23 mouse cellular contexts compared by ENCODE assay signal in the genomic region with DNA sequence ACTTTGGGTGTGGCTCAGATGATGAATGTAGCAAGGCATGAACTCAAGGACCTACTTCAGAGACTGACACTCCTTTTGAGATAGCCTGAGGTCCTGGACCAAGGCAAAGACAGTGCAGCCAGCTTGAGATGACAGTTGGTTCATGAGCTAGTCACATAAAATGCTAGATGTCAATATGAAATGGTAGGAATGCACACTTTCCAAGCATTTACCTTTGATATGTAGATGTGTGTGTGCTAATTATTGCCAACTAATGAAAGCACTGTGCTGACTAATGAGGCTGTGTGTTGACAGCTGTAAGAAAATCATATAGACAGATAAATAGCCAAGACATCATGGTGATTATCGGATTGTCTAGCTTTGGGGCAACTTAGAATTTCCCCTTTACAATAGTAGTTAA. TPM values are rescaled to one million over a fixed set of nuclear protein-coding genes. Genes with fewer than 3 reads are reported as not detected.
DNase-seq lines count a peak whose midpoint lies in the region; ATAC-seq and TF ChIP-seq lines count a peak whose summit lies in the region.
"Had no signal": no experiment of that assay in that cellular context is flagged by ENCODE, and none has a peak within 500 bp of the region (broad histone marks: within the 10 kb centered on the region; RNA-seq: fewer than 3 reads in every experiment).

No protein-coding gene starts in this region.

- H3K4me2 ChIP-seq in forebrain, embryonic 14.5 days (ENCODE audit: low read length), result no peak overlapping the region
- no peak overlapping the region for H3K4me2 ChIP-seq in forebrain, embryonic 16.5 days (ENCODE audit: low read length)
- no peak overlapping the region for H3K4me2 ChIP-seq in forebrain, postnatal 0 days (ENCODE audit: low read depth)
- H3K4me2 ChIP-seq: embryonic facial prominence, embryonic 13.5 days; embryonic facial prominence, embryonic 15.5 days had no signal

- no peak overlapping the region for H3K9ac ChIP-seq in forebrain, embryonic 14.5 days (ENCODE audit: low read length)
- H3K9ac ChIP-seq in forebrain, embryonic 16.5 days (replicated peaks; ENCODE audit: low read depth, low read length), result no peak overlapping the region
- H3K9ac ChIP-seq in forebrain, postnatal 0 days, result no peak overlapping the region
- H3K9ac ChIP-seq: embryonic facial prominence, embryonic 13.5 days; embryonic facial prominence, embryonic 15.5 days had no signal

- H3K9me3 ChIP-seq in forebrain, embryonic 14.5 days (replicated peaks; ENCODE audit: control insufficient read depth, low read length), result no peaks in the 10 kb centered on the region
- H3K9me3 ChIP-seq in forebrain, embryonic 10.5 days, result no peaks in the 10 kb centered on the region
- H3K9me3 ChIP-seq in forebrain, embryonic 16.5 days (ENCODE audit: control insufficient read depth, low read length), result no peaks in the 10 kb centered on the region
- H3K9me3 ChIP-seq in forebrain, postnatal 0 days (ENCODE audit: low read length), result no peaks in the 10 kb centered on the region
- H3K9me3 ChIP-seq: embryonic facial prominence, embryonic 13.5 days; embryonic facial prominence, embryonic 15.5 days had no signal

- H3K4me1 ChIP-seq in forebrain, embryonic 14.5 days (ENCODE audit: control insufficient read depth, insufficient read depth, low read length), result no peaks in the 10 kb centered on the region
- H3K4me1 ChIP-seq in forebrain, embryonic 10.5 days, result peaks cover 5% of the 10 kb centered on the region; the same call in 1 of the 2 replicates
- no peaks in the 10 kb centered on the region for H3K4me1 ChIP-seq in forebrain, embryonic 16.5 days (replicated peaks; ENCODE audit: control insufficient read depth, insufficient read depth, low read length)
- no peaks in the 10 kb centered on the region for H3K4me1 ChIP-seq in forebrain, postnatal 0 days (ENCODE audit: insufficient read depth)
- H3K4me1 ChIP-seq: embryonic facial prominence, embryonic 13.5 days; embryonic facial prominence, embryonic 15.5 days had no signal

- no peaks in the 10 kb centered on the region for H3K27me3 ChIP-seq in forebrain, embryonic 14.5 days (replicated peaks; ENCODE audit: control insufficient read depth, insufficient read depth, low read length)
- no peaks in the 10 kb centered on the region for H3K27me3 ChIP-seq in forebrain, embryonic 10.5 days (ENCODE audit: poor library complexity, severe bottlenecking)
- no peaks in the 10 kb centered on the region for H3K27me3 ChIP-seq in forebrain, embryonic 16.5 days (replicated peaks; ENCODE audit: control insufficient read depth, insufficient read depth, low read length)
- H3K27me3 ChIP-seq in forebrain, postnatal 0 days (ENCODE audit: insufficient read depth, low read length), result no peaks in the 10 kb centered on the region
- H3K27me3 ChIP-seq: embryonic facial prominence, embryonic 13.5 days; embryonic facial prominence, embryonic 15.5 days had no signal

- no peaks in the 10 kb centered on the region for H3K36me3 ChIP-seq in forebrain, embryonic 14.5 days (ENCODE audit: control insufficient read depth, insufficient read depth, low read length)
- H3K36me3 ChIP-seq in forebrain, embryonic 10.5 days (replicated peaks), result no peaks in the 10 kb centered on the region
- no peaks in the 10 kb centered on the region for H3K36me3 ChIP-seq in forebrain, embryonic 16.5 days (ENCODE audit: control insufficient read depth, insufficient read depth)
- no peaks in the 10 kb centered on the region for H3K36me3 ChIP-seq in forebrain, postnatal 0 days (ENCODE audit: insufficient read depth)
- H3K36me3 ChIP-seq: embryonic facial prominence, embryonic 13.5 days; embryonic facial prominence, embryonic 15.5 days had no signal

- ATAC-seq in forebrain, embryonic 14.5 days, result peak; percentile 50
- peak; percentile 50 for ATAC-seq in forebrain, embryonic 16.5 days
- no peak for ATAC-seq in forebrain, postnatal 0 days

- H3K4me3 ChIP-seq in forebrain, embryonic 14.5 days (ENCODE audit: low read depth, low read length), result no peak overlapping the region
- H3K4me3 ChIP-seq in forebrain, embryonic 10.5 days, result no peak overlapping the region
- no peak overlapping the region for H3K4me3 ChIP-seq in forebrain, embryonic 16.5 days (replicated peaks; ENCODE audit: low read length)
- no peak overlapping the region for H3K4me3 ChIP-seq in forebrain, postnatal 0 days (ENCODE audit: low read depth, low read length)
- H3K4me3 ChIP-seq: embryonic facial prominence, embryonic 13.5 days; embryonic facial prominence, embryonic 15.5 days; erythroblast, embryonic 14.5 days had no signal

- no peak for TF ChIP-seq CTCF in forebrain, postnatal 0 days (IDR thresholded peaks at IDR 0.05; ENCODE audit: low read depth)
- TF ChIP-seq CTCF in brain, embryonic 14.5 days (IDR thresholded peaks at IDR 0.05; ENCODE audit: borderline replicate concordance, extremely low read depth, insufficient read depth, insufficient read length), result no peak

- peak; percentile 23 for DNase-seq in forebrain, embryonic 14.5 days (ENCODE audit: low spot score)
- DNase-seq in forebrain, embryonic 10.5 days (ENCODE audit: extremely low spot score, low spot score), result no peak
- DNase-seq in forebrain, postnatal 0 days, result no peak
- DNase-seq in brain, embryonic 14.5 days (ENCODE audit: low read depth), result peak; percentile 54
- no peak for DNase-seq in adrenal gland, postnatal 25 days
- DNase-seq: adrenal gland, adult 2 months; adrenal gland, postnatal 10 days; adrenal gland, postnatal 36 days; cerebellum, adult 11 months; cerebellum, adult 18-20 months; cerebellum, adult 8-10 months; cerebellum, adult 9-11 months; cerebellum, postnatal 14 days; cerebellum, postnatal 36 days; embryo, embryonic 11 days had no signal

- 51% methylated on average over 1 of the region's 1 CpGs for WGBS in forebrain, embryonic 14.5 days
- 89% methylated on average over 1 of the region's 1 CpGs for WGBS in forebrain, embryonic 10.5 days
- 42% methylated on average over 1 of the region's 1 CpGs for WGBS in forebrain, embryonic 16.5 days
- 32% methylated on average over 1 of the region's 1 CpGs for WGBS in forebrain, postnatal 0 days

- H3K27ac ChIP-seq in forebrain, embryonic 14.5 days (ENCODE audit: low read depth, low read length), result no peak overlapping the region
- H3K27ac ChIP-seq in forebrain, embryonic 10.5 days, result no peak overlapping the region
- H3K27ac ChIP-seq in forebrain, embryonic 16.5 days (ENCODE audit: low read length), result no peak overlapping the region
- H3K27ac ChIP-seq in forebrain, postnatal 0 days (ENCODE audit: low read depth, low read length), result no peak overlapping the region
- H3K27ac ChIP-seq: embryonic facial prominence, embryonic 13.5 days; embryonic facial prominence, embryonic 15.5 days had no signal

- TF ChIP-seq POLR2A in brain, embryonic 14.5 days (IDR thresholded peaks at IDR 0.05; ENCODE audit: borderline replicate concordance, extremely low read depth, insufficient read depth, insufficient read length, poor library complexity, severe bottlenecking), result no peak

RNA-seq across cellular contexts. Expression of a gene that starts 0.9 kb away (rescaled TPM):
- 1.4 and 3.0 TPM in 2 replicates for polyA plus RNA-seq in forebrain, embryonic 14.5 days (2014; fragmentation: Nextera tagmentation; extraction: Ambion mirVana)
- polyA plus RNA-seq in forebrain, embryonic 10.5 days (2016; fragmentation: Nextera tagmentation; extraction: Ambion mirVana), result 0.04 and 0.10 TPM in 2 replicates
- polyA plus RNA-seq in forebrain, embryonic 16.5 days (2015; fragmentation: Nextera tagmentation; extraction: Ambion mirVana), result 2.1 and 3.8 TPM in 2 replicates
- total RNA-seq in forebrain, postnatal 0 days (2014; rRNA removed), result 8.8 and 9.1 TPM in 2 replicates
- 3.5 and 4.4 TPM in 2 replicates for polyA plus RNA-seq in forebrain, postnatal 0 days (2015; fragmentation: Nextera tagmentation; extraction: Ambion mirVana)
- polyA plus RNA-seq in brain, embryonic 14.5 days (2012; rRNA removed), result 1.0 and 1.6 TPM in 2 replicates
- total RNA-seq in adrenal gland, postnatal 25 days (2021), result 9.9 and 12.2 TPM in 2 replicates
- total RNA-seq: common myeloid progenitor, adult 5-6 weeks; ES-E14; MEL had no signal
- polyA plus RNA-seq: C2C12 had no signal

RNA-seq across cellular contexts. Expression of a gene that starts 21.2 kb away (rescaled TPM):
- 3.4 and 5.8 TPM in 2 replicates for polyA plus RNA-seq in forebrain, embryonic 14.5 days (2014; fragmentation: Nextera tagmentation; extraction: Ambion mirVana)
- 3.5 and 4.2 TPM in 2 replicates for polyA plus RNA-seq in forebrain, embryonic 10.5 days (2016; fragmentation: Nextera tagmentation; extraction: Ambion mirVana)
- polyA plus RNA-seq in forebrain, embryonic 16.5 days (2015; fragmentation: Nextera tagmentation; extraction: Ambion mirVana), result 3.7 and 6.0 TPM in 2 replicates
- 10.6 and 15.7 TPM in 2 replicates for total RNA-seq in forebrain, postnatal 0 days (2014; rRNA removed)
- polyA plus RNA-seq in forebrain, postnatal 0 days (2015; fragmentation: Nextera tagmentation; extraction: Ambion mirVana), result 4.9 and 7.3 TPM in 2 replicates
- 3.1 and 7.3 TPM in 2 replicates for polyA plus RNA-seq in brain, embryonic 14.5 days (2012; rRNA removed)
- total RNA-seq in adrenal gland, postnatal 25 days (2021), result 17.5 and 20.5 TPM in 2 replicates
- total RNA-seq: MEL had no signal
- polyA plus RNA-seq: C2C12; erythroblast, embryonic 14.5 days had no signal

RNA-seq across cellular contexts. Expression of a gene that starts 51.7 kb away (rescaled TPM):
- 36.7 and 39.5 TPM in 2 replicates for polyA plus RNA-seq in forebrain, embryonic 14.5 days (2014; fragmentation: Nextera tagmentation; extraction: Ambion mirVana)
- 39.1 and 39.8 TPM in 2 replicates for polyA plus RNA-seq in forebrain, embryonic 10.5 days (2016; fragmentation: Nextera tagmentation; extraction: Ambion mirVana)
- 34.2 and 39.8 TPM in 2 replicates for polyA plus RNA-seq in forebrain, embryonic 16.5 days (2015; fragmentation: Nextera tagmentation; extraction: Ambion mirVana)
- 14.6 and 17.9 TPM in 2 replicates for total RNA-seq in forebrain, postnatal 0 days (2014; rRNA removed)
- 14.1 and 17.5 TPM in 2 replicates for polyA plus RNA-seq in forebrain, postnatal 0 days (2015; fragmentation: Nextera tagmentation; extraction: Ambion mirVana)
- polyA plus RNA-seq in brain, embryonic 14.5 days (2012; rRNA removed), result 15.9 and 17.8 TPM in 2 replicates
- 27.2 and 32.1 TPM in 2 replicates for total RNA-seq in adrenal gland, postnatal 25 days (2021)

RNA-seq across cellular contexts. Expression of a gene that starts 51.8 kb away (rescaled TPM):
- 639 and 699 TPM in 2 replicates for polyA plus RNA-seq in forebrain, embryonic 14.5 days (2014; fragmentation: Nextera tagmentation; extraction: Ambion mirVana)
- 502 and 503 TPM in 2 replicates for polyA plus RNA-seq in forebrain, embryonic 10.5 days (2016; fragmentation: Nextera tagmentation; extraction: Ambion mirVana)
- 543 and 544 TPM in 2 replicates for polyA plus RNA-seq in forebrain, embryonic 16.5 days (2015; fragmentation: Nextera tagmentation; extraction: Ambion mirVana)
- 519 and 627 TPM in 2 replicates for total RNA-seq in forebrain, postnatal 0 days (2014; rRNA removed)
- polyA plus RNA-seq in forebrain, postnatal 0 days (2015; fragmentation: Nextera tagmentation; extraction: Ambion mirVana), result 663 and 775 TPM in 2 replicates
- 334 and 357 TPM in 2 replicates for polyA plus RNA-seq in brain, embryonic 14.5 days (2012; rRNA removed)
- 451 and 465 TPM in 2 replicates for total RNA-seq in adrenal gland, postnatal 25 days (2021)

Comparison
In these comparisons a context has a peak if more than half of its experiments do, and no peak if none do; other contexts are left out.
1. DNase-seq: peak in forebrain, embryonic 14.5 days (single experiment) and brain, embryonic 14.5 days (single experiment); none in forebrain, embryonic 10.5 days (single experiment), forebrain, postnatal 0 days (single experiment) and adrenal gland, postnatal 25 days (single experiment).